Mouse (Mus musculus) midbrain, embryonic 16.5 days (tissue): ENCODE measurements around the gene Lrrc20. TPM values are rescaled to one million over a fixed set of nuclear protein-coding genes. Genes with fewer than 3 reads are reported as not detected.

ENCODE experiments used
- ATAC-seq: fragments of 200-750 bp; cut with Nextera tagmentation; 2 replicates; pipeline ENCODE4 v1.8.0; 2017; ENCODE audit warnings: moderate TSS enrichment
- H3K27ac ChIP-seq: fragments of 300-500 bp; sonication (generic); 2 replicates; pipeline ENCODE4 v1.5.1; 2014; ENCODE audit warnings: mild to moderate bottlenecking, low read length, mixed read lengths
- H3K27me3 ChIP-seq: fragments of 300-500 bp; sonication (generic); 2 replicates; pipeline ENCODE4 v1.6.1; 2014; ENCODE audit warnings: low read depth, low read length, mixed read lengths; ENCODE audit not compliant: control insufficient read depth, insufficient read depth
- H3K36me3 ChIP-seq: fragments of 300-500 bp; sonication (generic); 2 replicates; pipeline ENCODE4 v1.6.1; 2014; ENCODE audit warnings: mild to moderate bottlenecking, low read length, moderate library complexity, mixed read lengths; ENCODE audit not compliant: control insufficient read depth, insufficient read depth
- H3K4me1 ChIP-seq: fragments of 300-500 bp; sonication (generic); 2 replicates; pipeline ENCODE4 v1.6.1; 2014; ENCODE audit warnings: mild to moderate bottlenecking, low read length, mixed read lengths; ENCODE audit not compliant: control insufficient read depth, insufficient read depth
- H3K4me2 ChIP-seq: fragments of 300-500 bp; sonication (generic); 2 replicates; pipeline ENCODE4 v1.6.1; 2014; ENCODE audit warnings: mild to moderate bottlenecking, low read length, mixed read lengths
- H3K4me3 ChIP-seq: fragments of 300-500 bp; sonication (generic); 2 replicates; pipeline ENCODE4 v1.5.1; 2014; ENCODE audit warnings: low read depth, mild to moderate bottlenecking, low read length, moderate library complexity, mixed read lengths
- H3K9ac ChIP-seq: fragments of 300-500 bp; sonication (generic); 2 replicates; pipeline ENCODE4 v1.6.1; 2014; ENCODE audit warnings: low read depth, low read length, mixed read lengths
- H3K9me3 ChIP-seq: fragments of 300-500 bp; sonication (generic); replicated peaks from 2 replicates; pipeline ENCODE4 v1.6.1; 2014; ENCODE audit warnings: mild to moderate bottlenecking, low read length, mixed read lengths; ENCODE audit not compliant: control insufficient read depth, poor library complexity, severe bottlenecking
- WGBS: fragments of 180-500 bp; shearing (Covaris S2); extraction: QIAGEN DNeasy Blood & Tissue Kit; methylation state at CpG from one replicate; pipeline ENCODE4 v1.1.7; 2014; 5-methylcytosine and 5-hydroxymethylcytosine counted together
- polyA plus RNA-seq: library from polyadenylated mRNA; unstranded; fragments of >200 nt; fragmentation: Nextera tagmentation; extraction: Ambion mirVana; gene quantifications from 2 replicates; pipeline ENCODE4 v1.2.1, GENCODE M21; 2015

The Lrrc20 gene
- polyA plus RNA-seq, 1 experiment from 2014 or later = 14.6 TPM

GRCm38 (mm10) chr10:61466242-61466641, 9.4 kb upstream of the Lrrc20 start:
- 70% methylated on average over 8 of the region's 8 CpGs for whole genome bisulfite sequencing
- H3K27ac ChIP-seq = no peak overlapping the region
- no peak for ATAC-seq
- H3K9me3 ChIP-seq = no peaks in the 10 kb centered on the region
- H3K4me3 ChIP-seq = no peak overlapping the region
- no peaks in the 10 kb centered on the region for H3K27me3 ChIP-seq
- H3K9ac ChIP-seq = no peak overlapping the region
- H3K36me3 ChIP-seq = no peaks in the 10 kb centered on the region
- H3K4me1 ChIP-seq = no peaks in the 10 kb centered on the region
- H3K4me2 ChIP-seq = no peak overlapping the region

- H3K27ac ChIP-seq = no peak overlapping the region
- 30% methylated on average over 5 of the region's 5 CpGs for WGBS
- ATAC-seq = no peak
- no peaks in the 10 kb centered on the region for H3K36me3 ChIP-seq
- no peak overlapping the region for H3K9ac ChIP-seq
- H3K4me3 ChIP-seq = no peak overlapping the region
- H3K4me2 ChIP-seq = no peak overlapping the region
- H3K27me3 ChIP-seq = no peaks in the 10 kb centered on the region
- no peaks in the 10 kb centered on the region for H3K9me3 ChIP-seq
- no peaks in the 10 kb centered on the region for H3K4me1 ChIP-seq
Observed at GRCm38 (mm10) chr10:61466873-61467272, 8.7 kb upstream of the Lrrc20 start.

GRCm38 (mm10) chr10:61468900-61469299, 6.7 kb upstream of the Lrrc20 start:
- no peaks in the 10 kb centered on the region for H3K27me3 ChIP-seq
- no peaks in the 10 kb centered on the region for H3K4me1 ChIP-seq
- H3K4me2 ChIP-seq = no peak overlapping the region
- H3K9ac ChIP-seq = no peak overlapping the region
- no peak for ATAC-seq
- no peaks in the 10 kb centered on the region for H3K36me3 ChIP-seq
- no peak overlapping the region for H3K4me3 ChIP-seq
- no peaks in the 10 kb centered on the region for H3K9me3 ChIP-seq
- H3K27ac ChIP-seq = no peak overlapping the region
- 74% methylated on average over 7 of the region's 7 CpGs for WGBS

- no peak overlapping the region for H3K9ac ChIP-seq
- WGBS = 71% methylated on average over 3 of the region's 3 CpGs
- no peaks in the 10 kb centered on the region for H3K36me3 ChIP-seq
- peaks cover 14% of the 10 kb centered on the region for H3K4me1 ChIP-seq
- H3K27ac ChIP-seq = no peak overlapping the region
- no peak overlapping the region for H3K4me2 ChIP-seq
- no peak overlapping the region for H3K4me3 ChIP-seq
- no peaks in the 10 kb centered on the region for H3K9me3 ChIP-seq
- no peak for ATAC-seq
- H3K27me3 ChIP-seq = no peaks in the 10 kb centered on the region
Observed at GRCm38 (mm10) chr10:61473640-61474039, 2.0 kb upstream of the Lrrc20 start.

GRCm38 (mm10) chr10:61474344-61474743, 1.3 kb upstream of the Lrrc20 start:
- no peak for ATAC-seq
- WGBS = 79% methylated on average over 1 of the region's 1 CpGs
- Histone ChIP-seq H3K9ac (no peak overlapping the region), H3K9me3 (no peaks in the 10 kb centered on the region), H3K36me3 (no peaks in the 10 kb centered on the region), H3K4me3 (peak overlapping the region; percentile 81; the same call in 1 of the 2 replicates), H3K4me2 (peak overlapping the region; percentile 98), H3K27me3 (no peaks in the 10 kb centered on the region), H3K27ac (no peak overlapping the region), H3K4me1 (peaks cover 14% of the 10 kb centered on the region)

- peak overlapping the region; percentile 81 for H3K4me3 ChIP-seq
- ATAC-seq = no peak; the same call in 1 of the 2 replicates
- H3K4me1 ChIP-seq = peaks cover 14% of the 10 kb centered on the region
- H3K36me3 ChIP-seq = no peaks in the 10 kb centered on the region
- H3K9me3 ChIP-seq = no peaks in the 10 kb centered on the region
- peak overlapping the region; percentile 67; the same call in 1 of the 2 replicates for H3K27ac ChIP-seq
- peak overlapping the region; percentile 98 for H3K4me2 ChIP-seq
- no peaks in the 10 kb centered on the region for H3K27me3 ChIP-seq
- peak overlapping the region; percentile 81 for H3K9ac ChIP-seq
- WGBS = 4% methylated on average over 15 of the region's 15 CpGs
Observed at GRCm38 (mm10) chr10:61476440-61477165, 1.0 kb downstream of the Lrrc20 start.

- ATAC-seq = no peak
- H3K4me2 ChIP-seq = no peak overlapping the region
Observed at GRCm38 (mm10) chr10:61479461-61479860, 3.9 kb downstream of the Lrrc20 start.

GRCm38 (mm10) chr10:61479927-61480326, 4.3 kb downstream of the Lrrc20 start:
- ATAC-seq = no peak
- H3K4me1 ChIP-seq = peaks cover 7% of the 10 kb centered on the region
- H3K4me2 ChIP-seq = no peak overlapping the region
- H3K9ac ChIP-seq = no peak overlapping the region
- H3K27me3 ChIP-seq = no peaks in the 10 kb centered on the region
- H3K27ac ChIP-seq = no peak overlapping the region
- no peaks in the 10 kb centered on the region for H3K9me3 ChIP-seq
- H3K4me3 ChIP-seq = no peak overlapping the region
- H3K36me3 ChIP-seq = no peaks in the 10 kb centered on the region
- 94% methylated on average over 4 of the region's 4 CpGs for WGBS

More at GRCm38 (mm10) chr10:61479461-61479860, 3.9 kb downstream of the Lrrc20 start:
- no peak overlapping the region for H3K27ac ChIP-seq
- no peaks in the 10 kb centered on the region for H3K9me3 ChIP-seq
- H3K27me3 ChIP-seq = no peaks in the 10 kb centered on the region
- 91% methylated on average over 10 of the region's 10 CpGs for WGBS
- H3K4me1 ChIP-seq = peaks cover 12% of the 10 kb centered on the region
- H3K4me3 ChIP-seq = no peak overlapping the region
- no peaks in the 10 kb centered on the region for H3K36me3 ChIP-seq
- no peak overlapping the region for H3K9ac ChIP-seq

GRCm38 (mm10) chr10:61480488-61480887, 4.9 kb downstream of the Lrrc20 start:
- Histone ChIP-seq H3K4me1 (peaks cover 6% of the 10 kb centered on the region), H3K36me3 (no peaks in the 10 kb centered on the region), H3K4me2 (no peak overlapping the region), H3K9ac (no peak overlapping the region), H3K4me3 (no peak overlapping the region), H3K9me3 (no peaks in the 10 kb centered on the region), H3K27ac (no peak overlapping the region), H3K27me3 (no peaks in the 10 kb centered on the region)
- WGBS = 71% methylated on average over 1 of the region's 1 CpGs
- no peak for ATAC-seq
